Mouse (Mus musculus) MEL (cell line): ENCODE measurements around the gene Mpg.

ENCODE experiments used
- CTCF ChIP-seq, 3 experiments: IDR thresholded peaks in 2 of 3; conservative IDR thresholded peaks in 1 of 3; 2 replicates each; pipeline ENCODE4 v1.5.1; 2011 to 2012; ENCODE audit warnings: low read length in 3 of 3, low read depth in 2 of 3, mild to moderate bottlenecking in 2 of 3, improper control_type of control experiment in 1 of 3, inconsistent platforms in 1 of 3, mixed read lengths in 1 of 3, moderate library complexity in 1 of 3; ENCODE audit not compliant: control insufficient read depth in 1 of 3, insufficient read depth in 1 of 3, poor library complexity in 1 of 3, severe bottlenecking in 1 of 3
- E2F4 ChIP-seq: IDR thresholded peaks from 2 replicates; pipeline ENCODE4 v1.6.1; 2011; ENCODE audit warnings: low read depth, low read length, improper control_type of control experiment, borderline replicate concordance
- EP300 ChIP-seq, 2 experiments: IDR thresholded peaks; 2 replicates each; pipeline ENCODE4 v1.6.1; 2011; ENCODE audit warnings: improper control_type of control experiment in 2 of 2, low read length in 2 of 2, low read depth in 1 of 2, mild to moderate bottlenecking in 1 of 2
- ZC3H11A ChIP-seq: IDR thresholded peaks from 2 replicates; pipeline ENCODE4 v1.6.1; 2012; ENCODE audit warnings: low read depth, mild to moderate bottlenecking, inconsistent platforms, low read length, improper control_type of control experiment

DNA sequence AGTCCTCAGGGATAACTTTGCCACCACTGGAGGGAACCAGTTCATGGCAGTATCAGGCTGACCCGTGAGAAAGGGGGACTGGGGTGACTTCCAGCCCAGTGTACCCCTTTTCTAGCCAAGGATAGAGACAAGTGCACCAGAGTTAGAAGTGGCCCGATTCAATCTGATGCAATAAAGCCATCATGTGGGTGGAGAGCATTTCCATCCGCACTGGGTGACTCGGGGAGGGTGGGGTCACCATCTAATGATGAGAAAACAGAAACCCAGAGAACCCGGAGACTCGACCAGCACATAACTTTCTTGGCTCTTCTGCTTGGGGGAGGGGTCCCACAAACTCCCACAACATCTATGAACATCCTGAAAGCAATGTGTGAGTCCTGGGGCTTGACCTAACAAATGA is 29.6 kb upstream of the Mpg start:
- TF ChIP-seq ZC3H11A, result no peak
- peak in 1 of 2 experiments; percentile 31; a peak in 1 of 4 replicates for TF ChIP-seq EP300 (IDR thresholded peaks at IDR 0.05; ENCODE audit: low read depth in 1 of 2, low read length in 2 of 2)
- TF ChIP-seq E2F4, result no peak
- no peak for TF ChIP-seq CTCF (IDR thresholded peaks at IDR 0.05 in 2 of 3, conservative IDR thresholded peaks at IDR 0.05 in 1 of 3; ENCODE audit: control insufficient read depth in 1 of 3, insufficient read depth in 1 of 3, low read depth in 2 of 3, low read length in 3 of 3, poor library complexity in 1 of 3, severe bottlenecking in 1 of 3)
